Mouse (Mus musculus): ENCODE data around the gene Tead3.

DNA sequence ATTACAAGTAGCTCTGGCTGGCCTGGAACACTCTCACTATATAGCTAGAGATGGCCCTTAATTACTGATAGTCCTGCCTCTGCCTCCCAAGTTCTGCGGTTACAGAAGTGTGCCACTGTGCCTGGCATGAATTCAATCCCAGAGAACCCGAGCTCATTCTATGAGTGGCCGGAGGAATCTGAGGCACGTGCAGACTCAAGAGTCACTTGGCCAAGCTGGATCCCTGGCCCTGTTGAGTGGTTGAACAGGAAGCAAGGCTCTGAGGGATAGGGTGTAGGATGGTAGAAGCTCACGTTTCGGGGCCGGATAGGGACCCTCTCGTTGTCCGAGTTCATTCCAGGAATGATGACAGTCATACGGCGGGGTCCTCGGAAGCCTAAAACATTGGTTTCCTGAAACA lies 5.3 kb upstream of the Tead3 start:
- no peak for TF ChIP-seq CTCF (conservative IDR thresholded peaks at IDR 0.05 in 1 of 2, IDR thresholded peaks at IDR 0.05 in 1 of 2; ENCODE audit: low read depth in 2 of 2, low read length in 2 of 2)
- no peak for TF ChIP-seq HCFC1 (IDR thresholded peaks at IDR 0.05; ENCODE audit: low read depth, low read length)
- TF ChIP-seq CHD2 (IDR thresholded peaks at IDR 0.05; ENCODE audit: low read length): no peak
- TF ChIP-seq CHD1 (IDR thresholded peaks at IDR 0.05; ENCODE audit: low read depth, low read length): no peak
- TF ChIP-seq EP300 (IDR thresholded peaks at IDR 0.05; ENCODE audit: low read length): no peak
